Mouse (Mus musculus) heart, embryonic 14.5 days (tissue): ENCODE data around the gene Cgnl1. TPM values are rescaled to one million over a fixed set of nuclear protein-coding genes. Genes with fewer than 3 reads are reported as not detected.

Experiments
- ATAC-seq: fragments of 200-750 bp; cut with Nextera tagmentation; 2 replicates; pipeline ENCODE4 v1.8.0; 2017; ENCODE audit warnings: low read depth, moderate TSS enrichment; ENCODE audit not compliant: insufficient number of reproducible peaks, insufficient read depth, low FRiP score
- H3K27ac ChIP-seq, 2 experiments: fragments of 200-500 bp in 1 of 2; fragments of 300-500 bp in 1 of 2; sonication (generic) in 1 of 2; replicated peaks in 1 of 2; 2 replicates each; pipeline ENCODE4 v1.5.1; 2012 to 2014; ENCODE audit warnings: low read depth in 2 of 2, low read length in 2 of 2, control low read depth in 1 of 2, mild to moderate bottlenecking in 1 of 2, mixed read lengths in 1 of 2; ENCODE audit not compliant: control insufficient read depth in 1 of 2, insufficient read depth in 1 of 2
- H3K27me3 ChIP-seq: fragments of 300-500 bp; sonication (generic); 2 replicates; pipeline ENCODE4 v1.6.1; 2014; ENCODE audit warnings: mild to moderate bottlenecking, low read length, control low read depth; ENCODE audit not compliant: control insufficient read depth, insufficient read depth
- H3K36me3 ChIP-seq: fragments of 300-500 bp; sonication (generic); 2 replicates; pipeline ENCODE4 v1.6.1; 2014; ENCODE audit warnings: mild to moderate bottlenecking, control low read depth, low read length, mixed read lengths; ENCODE audit not compliant: control insufficient read depth, insufficient read depth
- H3K4me1 ChIP-seq, 2 experiments: fragments of 200-500 bp in 1 of 2; fragments of 300-500 bp in 1 of 2; sonication (generic) in 1 of 2; 2 replicates each; pipeline ENCODE4 v1.6.1; 2012 to 2014; ENCODE audit warnings: low read length in 2 of 2, control low read depth in 1 of 2, mixed read lengths in 1 of 2; ENCODE audit not compliant: control insufficient read depth in 2 of 2, insufficient read depth in 2 of 2
- H3K4me2 ChIP-seq: fragments of 300-500 bp; sonication (generic); 2 replicates; pipeline ENCODE4 v1.6.1; 2014; ENCODE audit warnings: mild to moderate bottlenecking, low read length
- H3K4me3 ChIP-seq, 2 experiments: fragments of 200-500 bp in 1 of 2; fragments of 300-500 bp in 1 of 2; sonication (generic) in 1 of 2; 2 replicates each; pipeline ENCODE4 v1.5.1; 2012 to 2014; ENCODE audit warnings: low read length in 2 of 2, mild to moderate bottlenecking in 2 of 2, control low read depth in 1 of 2, low read depth in 1 of 2, moderate library complexity in 1 of 2; ENCODE audit not compliant: control insufficient read depth in 1 of 2, insufficient read depth in 1 of 2
- H3K9ac ChIP-seq: fragments of 300-500 bp; sonication (generic); 2 replicates; pipeline ENCODE4 v1.6.1; 2014; ENCODE audit warnings: mild to moderate bottlenecking, low read length
- H3K9me3 ChIP-seq: fragments of 300-500 bp; sonication (generic); 2 replicates; pipeline ENCODE4 v1.6.1; 2016; ENCODE audit warnings: low read length, control low read depth; ENCODE audit not compliant: control insufficient read depth
- WGBS: fragments of 180-500 bp; shearing (Covaris S2); extraction: QIAGEN DNeasy Blood & Tissue Kit; methylation state at CpG from one replicate; pipeline ENCODE4 v1.1.7; 2014; 5-methylcytosine and 5-hydroxymethylcytosine counted together
- polyA plus RNA-seq: library from polyadenylated mRNA; unstranded; fragments of >200 nt; fragmentation: Nextera tagmentation; extraction: Ambion mirVana; gene quantifications from 2 replicates; pipeline ENCODE4 v1.2.1, GENCODE M21; 2014

The Cgnl1 gene
- polyA plus RNA-seq, 1 experiment from 2014 or later: 37.6 TPM

DNA sequence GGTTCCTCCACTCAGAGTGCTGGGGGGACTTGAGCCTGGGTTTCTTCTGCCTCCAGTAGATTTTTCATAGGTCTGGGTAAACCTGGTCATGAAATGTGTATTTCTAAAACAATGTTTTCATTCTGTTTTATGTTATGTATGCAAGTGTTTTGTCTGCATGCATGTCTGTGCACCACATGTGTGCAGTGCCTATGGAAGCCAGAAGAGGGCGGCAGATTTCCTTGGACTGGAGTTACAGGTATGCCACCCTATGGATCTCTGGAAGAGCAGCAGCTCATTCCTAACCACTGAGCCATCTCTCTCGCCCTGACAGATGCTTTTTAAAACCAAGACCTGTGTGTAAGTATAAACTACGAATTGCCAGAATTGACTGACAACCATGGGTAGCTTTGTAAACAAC lies 129.1 kb downstream of the Cgnl1 start:
- Histone ChIP-seq H3K9me3 (no peaks in the 10 kb centered on the region; the same call in 1 of the 2 replicates), H3K4me1 (peaks cover 6 to 17% of the 10 kb centered on the region in 2 experiments), H3K27ac (no peak overlapping the region), H3K9ac (no peak overlapping the region), H3K27me3 (no peaks in the 10 kb centered on the region), H3K36me3 (peaks cover 63% of the 10 kb centered on the region), H3K4me3 (no peak overlapping the region), H3K4me2 (no peak overlapping the region)
- ATAC-seq: no peak
- WGBS: 97% methylated on average over 3 of the region's 3 CpGs

DNA sequence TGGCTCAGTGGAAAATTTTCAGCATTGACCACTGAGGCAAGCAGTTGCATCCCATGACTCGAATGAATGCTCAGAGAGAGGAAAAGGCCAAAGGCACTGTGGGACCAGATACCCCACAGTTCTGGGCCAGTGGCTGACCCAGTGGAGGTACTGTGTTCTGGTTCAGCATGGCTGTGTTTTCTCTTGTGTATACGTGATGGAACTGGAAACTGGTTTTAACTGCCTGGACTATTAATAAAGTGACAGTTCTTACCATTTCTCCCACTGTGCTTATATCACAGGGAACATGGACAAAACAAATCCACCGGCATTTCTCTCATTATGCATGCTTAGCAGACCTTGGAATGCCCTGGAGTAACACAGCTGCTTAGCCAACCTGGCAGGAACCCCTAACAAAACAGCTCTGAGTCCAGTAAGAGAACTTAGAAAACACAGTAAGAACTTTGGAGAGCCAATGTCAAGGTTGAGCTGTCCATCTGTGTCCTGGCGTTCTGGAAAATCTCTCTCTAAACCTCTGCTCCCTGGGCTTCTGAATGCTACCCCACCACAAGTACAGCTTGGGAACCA lies 131.0 kb downstream of the Cgnl1 start:
- no peak for ATAC-seq
- no peaks in the 10 kb centered on the region; the same call in 1 of the 2 replicates for H3K9me3 ChIP-seq
- H3K9ac ChIP-seq: no peak overlapping the region
- H3K4me1 ChIP-seq: peaks cover 6 to 14% of the 10 kb centered on the region in 2 experiments
- WGBS: 68% methylated on average over 4 of the region's 4 CpGs
- peaks cover 72% of the 10 kb centered on the region for H3K36me3 ChIP-seq
- no peak overlapping the region for H3K4me3 ChIP-seq
- H3K4me2 ChIP-seq: no peak overlapping the region
- H3K27ac ChIP-seq: peak overlapping the region; percentile 37 to 41; a peak in 1 of 4 replicates
- H3K27me3 ChIP-seq: no peaks in the 10 kb centered on the region

DNA sequence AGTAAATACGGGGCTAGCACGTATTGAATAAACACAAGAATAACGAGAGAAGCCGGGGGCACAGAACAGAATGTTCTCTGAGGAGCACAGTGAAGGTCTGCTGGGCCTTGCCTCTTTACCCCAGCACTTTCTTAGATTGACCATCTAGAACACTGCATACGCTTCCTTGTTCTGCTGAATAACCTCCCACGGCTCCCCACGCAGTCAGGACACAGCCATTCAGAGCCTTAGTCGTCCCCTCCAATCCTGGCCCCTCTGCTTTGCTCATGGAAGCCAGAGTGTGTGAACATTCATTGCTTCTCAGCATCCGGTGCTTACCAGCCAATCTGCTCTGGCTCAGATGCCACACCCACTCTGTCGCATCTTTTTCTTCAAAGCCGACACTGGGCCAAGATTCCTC lies 133.2 kb downstream of the Cgnl1 start:
- peaks cover 61% of the 10 kb centered on the region for H3K36me3 ChIP-seq
- no peak for ATAC-seq
- no peak overlapping the region for H3K4me2 ChIP-seq
- H3K27me3 ChIP-seq: no peaks in the 10 kb centered on the region
- H3K27ac ChIP-seq: no peak overlapping the region
- H3K4me3 ChIP-seq: no peak overlapping the region
- H3K4me1 ChIP-seq: peaks cover 6 to 14% of the 10 kb centered on the region in 2 experiments
- 76% methylated on average over 11 of the region's 11 CpGs for WGBS
- no peak overlapping the region for H3K9ac ChIP-seq
- no peaks in the 10 kb centered on the region; the same call in 1 of the 2 replicates for H3K9me3 ChIP-seq

DNA sequence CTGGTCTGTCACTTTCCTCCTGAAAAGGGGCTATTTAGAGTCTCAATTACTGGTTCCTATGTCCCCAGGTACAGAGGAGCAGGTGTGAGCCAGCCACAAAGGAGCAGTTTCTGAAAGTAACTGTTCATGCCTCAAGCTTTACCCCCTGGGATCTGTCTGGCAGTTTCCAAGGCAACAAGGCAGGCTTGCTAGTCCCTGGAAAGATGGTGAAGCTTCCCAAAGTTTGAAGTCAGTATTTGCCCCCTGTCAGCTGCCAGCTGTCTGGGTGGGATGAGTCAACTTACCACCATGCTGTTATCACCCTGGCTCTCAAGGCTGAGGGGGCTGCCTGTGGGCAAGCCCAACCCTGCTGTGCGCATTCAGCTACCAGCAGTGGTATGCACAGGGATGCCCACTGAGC lies 134.5 kb downstream of the Cgnl1 start:
- Histone ChIP-seq H3K36me3 (peaks cover 57% of the 10 kb centered on the region), H3K4me3 (no peak overlapping the region), H3K9ac (no peak overlapping the region), H3K27ac (no peak overlapping the region), H3K4me1 (peaks cover 6 to 14% of the 10 kb centered on the region in 2 experiments), H3K9me3 (no peaks in the 10 kb centered on the region), H3K27me3 (no peaks in the 10 kb centered on the region), H3K4me2 (no peak overlapping the region)
- 78% methylated on average over 1 of the region's 1 CpGs for WGBS
- ATAC-seq: no peak

DNA sequence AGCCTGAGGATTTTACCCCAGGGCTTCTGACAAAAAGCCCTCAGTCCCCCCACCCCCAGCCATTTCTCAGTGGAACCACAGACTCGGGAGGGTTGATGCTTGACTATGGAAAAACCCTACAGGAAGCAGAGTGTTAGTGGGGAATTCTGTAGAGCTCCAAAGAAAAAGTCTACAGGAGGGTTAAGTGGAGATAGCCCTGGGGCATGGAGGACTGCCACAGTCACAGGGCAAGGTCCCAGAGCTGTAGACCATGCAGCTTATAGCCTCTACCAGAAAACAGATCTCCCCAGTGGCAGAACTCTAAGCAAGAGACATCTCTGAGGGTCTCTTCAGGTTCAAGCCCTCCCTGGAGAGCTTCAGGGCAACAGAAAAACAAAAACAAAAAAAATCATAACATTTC lies 135.8 kb downstream of the Cgnl1 start:
- Histone ChIP-seq H3K36me3 (peaks cover 58% of the 10 kb centered on the region), H3K4me2 (no peak overlapping the region), H3K27ac (no peak overlapping the region), H3K4me3 (no peak overlapping the region), H3K9ac (no peak overlapping the region), H3K9me3 (no peaks in the 10 kb centered on the region), H3K4me1 (peaks cover 3 to 7% of the 10 kb centered on the region in 2 experiments), H3K27me3 (no peaks in the 10 kb centered on the region)
- ATAC-seq: no peak
- 62% methylated on average over 1 of the region's 1 CpGs for WGBS

DNA sequence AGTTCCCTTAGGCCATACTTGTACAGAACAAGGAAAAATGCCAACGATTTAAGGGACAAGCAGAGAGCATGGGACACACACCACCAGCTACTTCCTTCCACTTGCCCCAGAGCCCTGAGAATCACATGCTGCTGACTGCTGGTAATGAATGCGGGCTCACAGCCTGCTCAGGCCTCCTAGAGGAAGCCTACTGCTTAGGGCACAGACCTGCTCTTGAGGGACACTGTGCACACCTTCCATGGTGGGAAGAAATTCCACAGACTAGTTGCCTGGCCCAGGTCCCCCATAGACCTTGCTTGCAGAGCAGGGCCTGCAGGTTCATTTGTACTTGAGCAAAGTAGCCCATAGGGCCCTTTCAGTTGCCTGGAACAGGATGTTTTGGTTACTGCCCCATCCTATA lies 136.5 kb downstream of the Cgnl1 start:
- ATAC-seq: no peak
- H3K4me2 ChIP-seq: no peak overlapping the region
- H3K4me3 ChIP-seq: no peak overlapping the region
- H3K27me3 ChIP-seq: no peaks in the 10 kb centered on the region
- H3K36me3 ChIP-seq: peaks cover 58% of the 10 kb centered on the region
- no peak overlapping the region for H3K27ac ChIP-seq
- 78% methylated on average over 2 of the region's 2 CpGs for WGBS
- no peaks in the 10 kb centered on the region for H3K4me1 ChIP-seq
- H3K9me3 ChIP-seq: no peaks in the 10 kb centered on the region
- H3K9ac ChIP-seq: no peak overlapping the region

DNA sequence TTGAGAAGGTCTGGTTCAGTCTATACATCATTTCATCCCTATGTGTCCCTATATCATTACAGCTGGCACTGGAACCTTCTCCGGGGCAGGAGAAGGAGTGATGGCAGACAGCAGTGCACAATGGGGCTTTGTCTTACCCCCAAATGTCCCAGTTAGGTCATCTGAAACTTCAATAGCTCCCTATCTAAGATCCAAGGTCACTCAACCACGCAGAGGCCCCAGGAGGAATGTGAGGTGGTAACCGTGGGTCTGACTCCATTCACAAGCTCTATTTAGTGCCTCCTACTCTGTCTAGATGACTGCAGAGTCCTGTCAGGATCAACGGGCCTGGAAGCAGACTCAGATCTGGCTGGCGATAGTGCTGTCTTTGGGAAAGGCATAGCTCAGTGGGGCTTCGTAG lies 142.5 kb downstream of the Cgnl1 start:
- WGBS: 35% methylated on average over 6 of the region's 6 CpGs
- Histone ChIP-seq H3K36me3 (peaks cover 64% of the 10 kb centered on the region), H3K9ac (no peak overlapping the region), H3K27me3 (no peaks in the 10 kb centered on the region), H3K4me3 (no peak overlapping the region), H3K4me1 (peaks cover 6 to 13% of the 10 kb centered on the region in 2 experiments), H3K4me2 (no peak overlapping the region), H3K9me3 (no peaks in the 10 kb centered on the region), H3K27ac (no peak overlapping the region; a peak in 1 of 4 replicates)
- ATAC-seq: no peak

DNA sequence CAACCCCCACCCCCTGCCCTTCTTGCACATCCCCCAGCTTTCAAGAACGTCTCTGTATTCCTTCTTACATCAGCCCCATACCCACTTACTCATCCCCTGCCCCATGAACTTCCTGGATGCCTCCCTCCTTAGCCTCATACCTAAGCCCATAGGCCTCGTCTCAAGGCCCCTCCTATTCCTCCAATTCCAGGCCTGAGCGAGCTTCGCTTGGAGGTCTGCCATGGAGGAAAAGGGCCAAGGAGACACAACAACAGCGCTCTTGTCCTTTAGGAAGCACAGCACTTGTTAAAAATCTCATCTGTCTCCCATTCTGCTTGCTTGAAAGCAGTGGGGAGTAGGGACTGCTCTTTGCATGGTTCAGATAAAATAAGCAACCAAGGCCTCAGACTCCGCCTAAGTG lies 143.1 kb downstream of the Cgnl1 start:
- no peaks in the 10 kb centered on the region for H3K27me3 ChIP-seq
- H3K27ac ChIP-seq: no peak overlapping the region
- peaks cover 8 to 20% of the 10 kb centered on the region in 2 experiments for H3K4me1 ChIP-seq
- no peak overlapping the region for H3K4me2 ChIP-seq
- H3K9ac ChIP-seq: no peak overlapping the region
- peaks cover 62% of the 10 kb centered on the region for H3K36me3 ChIP-seq
- no peak for ATAC-seq
- WGBS: 78% methylated on average over 6 of the region's 6 CpGs
- no peaks in the 10 kb centered on the region for H3K9me3 ChIP-seq
- no peak overlapping the region for H3K4me3 ChIP-seq
